Mouse (Mus musculus) kidney, adult 2 months (tissue): Measurements from ENCODE around the gene Ppp1r1b. TPM values are rescaled to one million over a fixed set of nuclear protein-coding genes. Genes with fewer than 3 reads are reported as not detected.

Experiments
- DNase-seq: peaks from one replicate; pipeline ENCODE4 v3.0.0; 2021
- H3K27ac ChIP-seq: fragments of 200-500 bp; 2 replicates; pipeline ENCODE4 v1.5.1; 2012; ENCODE audit warnings: low read depth, low read length, control low read depth, inconsistent platforms; ENCODE audit not compliant: insufficient read depth
- H3K27me3 ChIP-seq: fragments of 200-500 bp; replicated peaks from 2 replicates; pipeline ENCODE4 v1.6.1; 2012; ENCODE audit warnings: mild to moderate bottlenecking, moderate library complexity, low read length, inconsistent platforms; ENCODE audit not compliant: control insufficient read depth, insufficient read depth
- H3K36me3 ChIP-seq: fragments of 200-500 bp; 2 replicates; pipeline ENCODE4 v1.6.1; 2012; ENCODE audit warnings: mild to moderate bottlenecking, moderate library complexity, low read length, inconsistent platforms; ENCODE audit not compliant: control insufficient read depth, insufficient read depth
- H3K4me1 ChIP-seq: fragments of 200-500 bp; 2 replicates; pipeline ENCODE4 v1.6.1; 2011; ENCODE audit warnings: low read length; ENCODE audit not compliant: control insufficient read depth, insufficient read depth
- H3K4me3 ChIP-seq: fragments of 200-500 bp; 2 replicates; pipeline ENCODE4 v1.5.1; 2011; ENCODE audit warnings: mild to moderate bottlenecking, low read depth, low read length, control low read depth; ENCODE audit not compliant: insufficient read depth
- CTCF ChIP-seq: fragments of 200-500 bp; conservative IDR thresholded peaks from 2 replicates; pipeline ENCODE4 v1.5.1; 2011; ENCODE audit warnings: low read depth, mild to moderate bottlenecking, control low read depth, low read length, moderate library complexity, mixed read lengths; ENCODE audit not compliant: insufficient read depth, insufficient read length
- POLR2A ChIP-seq: fragments of 200-500 bp; IDR thresholded peaks from one replicate; pipeline ENCODE4 v1.6.1; 2011; ENCODE audit warnings: low read depth, low read length, control low read depth
- WGBS: fragments of 180-500 bp; shearing (Covaris S2); methylation state at CpG from one replicate; pipeline ENCODE4 v1.1.7; 2018; 5-methylcytosine and 5-hydroxymethylcytosine counted together
- polyA plus RNA-seq: library from polyadenylated mRNA; depleted of rRNA; stranded (reverse); fragments of >200 nt; gene quantifications from 2 replicates; pipeline ENCODE4 v1.2.3, GENCODE M21; 2012

The Ppp1r1b gene
- polyA plus RNA-seq, 1 experiment = 94.6 TPM

DNA sequence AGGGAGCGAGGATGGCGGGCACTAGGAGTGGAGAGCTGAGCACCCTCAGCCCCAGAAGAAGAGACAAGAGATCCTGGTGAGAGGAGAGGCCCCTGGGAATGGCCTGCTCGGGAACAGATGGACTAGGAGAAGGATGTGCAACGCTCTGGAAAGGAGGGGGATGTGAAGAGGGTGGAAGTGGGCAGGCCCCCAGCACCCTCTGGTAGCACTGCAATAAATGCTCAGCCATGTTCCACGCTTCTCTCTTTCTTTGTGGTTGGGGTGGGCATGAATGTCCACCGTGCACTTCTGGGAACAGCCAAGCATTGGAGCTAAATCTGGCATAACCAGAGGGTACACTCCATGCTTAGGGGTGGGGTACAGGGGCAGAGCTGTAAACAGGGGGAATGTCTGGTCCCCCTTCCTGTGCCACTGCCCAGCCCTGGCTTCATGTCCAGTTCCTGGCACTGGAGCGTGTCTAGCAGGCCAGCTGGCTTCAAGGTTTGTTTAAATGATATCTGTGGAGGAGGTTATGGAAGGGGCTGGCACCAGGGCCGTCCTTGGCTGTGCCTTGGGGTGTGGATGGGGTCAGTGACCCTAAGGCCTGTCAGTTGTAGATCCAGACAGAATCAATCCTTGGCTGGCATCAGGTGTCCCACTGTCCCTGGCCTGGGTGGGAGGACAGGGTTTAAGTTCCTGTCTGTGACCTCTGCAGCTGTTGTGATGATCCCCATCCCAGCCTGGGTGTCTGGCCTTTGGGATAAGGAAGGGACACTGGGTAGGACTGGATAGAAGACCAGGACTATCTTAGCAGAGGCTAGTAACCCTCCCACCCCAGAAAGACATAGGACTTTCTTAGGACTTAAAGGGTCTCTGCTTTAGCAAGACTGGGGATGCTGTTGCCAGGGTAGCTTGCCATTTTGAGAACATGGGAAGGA, 36.8 kb downstream of the Ppp1r1b start:
- TF ChIP-seq CTCF = no peak
- TF ChIP-seq POLR2A = no peak
- no peaks in the 10 kb centered on the region for H3K36me3 ChIP-seq
- 79% methylated on average over 8 of the region's 8 CpGs for WGBS
- DNase-seq = no peak
- H3K4me3 ChIP-seq = no peak overlapping the region
- H3K27ac ChIP-seq = no peak overlapping the region
- 0 out of 2 replicates have a peak, but pooled peaks cover under 1% of the 10 kb centered on the region for H3K4me1 ChIP-seq
- H3K27me3 ChIP-seq = no peaks in the 10 kb centered on the region

DNA sequence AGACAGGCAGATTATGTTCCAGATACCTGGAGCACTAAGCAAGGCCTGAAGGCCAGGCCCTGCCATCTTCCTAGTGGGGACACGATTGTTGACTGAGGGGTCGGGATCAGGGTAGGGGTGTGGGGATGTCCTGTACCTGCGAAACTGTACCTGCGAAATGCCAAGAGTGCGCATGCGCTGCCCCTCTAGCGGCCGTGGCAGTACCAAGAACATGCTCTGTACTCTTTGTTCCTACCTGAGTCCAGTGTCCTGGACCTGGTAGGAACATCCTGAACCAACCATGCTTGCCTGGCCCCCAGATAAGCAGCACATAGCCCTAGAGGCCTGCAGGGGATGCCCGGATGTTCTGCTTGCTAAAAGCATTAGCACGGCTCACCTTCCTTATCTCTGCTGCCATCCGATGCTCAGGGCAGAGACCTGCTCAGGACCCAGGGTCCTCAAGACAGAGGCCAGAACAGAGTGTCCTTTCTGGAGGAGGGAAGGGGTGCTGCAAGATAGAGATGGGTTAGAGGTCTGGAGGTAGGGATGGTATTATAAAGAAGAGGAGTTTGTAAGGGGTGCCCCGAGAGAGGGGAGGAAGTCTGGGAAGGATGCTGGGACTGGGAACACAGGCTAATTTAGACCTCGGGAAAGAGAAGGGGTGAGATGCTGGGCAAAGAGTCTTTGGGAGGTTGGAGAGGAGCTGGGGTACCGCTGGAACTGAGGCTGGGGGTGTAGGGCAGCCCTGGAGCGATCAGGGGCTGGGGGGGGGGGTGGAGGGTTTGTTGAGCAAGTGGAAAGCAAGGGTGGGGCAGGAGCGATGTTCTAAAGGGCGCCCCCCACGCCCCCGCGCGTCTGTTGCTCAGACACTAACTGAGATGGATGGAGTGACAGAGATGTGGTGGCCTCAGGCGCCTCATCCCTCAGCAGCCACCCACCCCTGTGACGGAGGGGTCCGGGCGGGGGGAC, 37.7 kb downstream of the Ppp1r1b start, which contains the start of gene Pnmt:
TSS of gene Pnmt (plus strand) at position 813 of the 948 bp plus-strand sequence.
- TF ChIP-seq POLR2A = no peak
- TF ChIP-seq CTCF = no peak
- no peaks in the 10 kb centered on the region for H3K27me3 ChIP-seq
- no peak for DNase-seq
- H3K27ac ChIP-seq = no peak within 1 kb of the TSS
- no peaks in the 10 kb centered on the region for H3K4me1 ChIP-seq
- 60% methylated on average over 25 of the region's 25 CpGs for WGBS
- H3K4me3 ChIP-seq = no peak within 1 kb of the TSS
- H3K36me3 ChIP-seq = no peaks in the 10 kb centered on the region

DNA sequence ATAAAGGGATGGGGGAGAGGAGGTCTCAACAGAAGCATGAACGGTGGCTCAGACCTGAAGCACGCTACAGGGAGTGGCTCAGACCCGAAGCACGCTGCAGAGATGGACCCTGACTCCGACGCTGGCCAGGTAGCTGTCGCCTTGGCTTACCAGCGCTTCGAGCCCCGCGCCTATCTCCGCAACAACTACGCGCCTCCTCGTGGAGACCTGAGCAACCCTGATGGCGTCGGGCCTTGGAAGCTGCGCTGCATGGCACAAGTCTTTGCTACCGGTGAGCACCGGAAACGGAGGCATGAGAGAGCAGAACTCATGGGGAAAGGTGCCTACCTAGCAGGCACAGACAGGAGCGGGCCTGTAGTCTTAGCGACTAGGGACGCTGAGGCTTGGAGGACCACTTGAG, 38.4 kb downstream of the Ppp1r1b start:
- no peak for DNase-seq
- H3K27ac ChIP-seq = no peak overlapping the region
- no peaks in the 10 kb centered on the region for H3K4me1 ChIP-seq
- no peak overlapping the region for H3K4me3 ChIP-seq
- TF ChIP-seq POLR2A (no peak), CTCF (no peak)
- no peaks in the 10 kb centered on the region for H3K27me3 ChIP-seq
- no peaks in the 10 kb centered on the region for H3K36me3 ChIP-seq
- 28% methylated on average over 24 of the region's 24 CpGs for WGBS

DNA sequence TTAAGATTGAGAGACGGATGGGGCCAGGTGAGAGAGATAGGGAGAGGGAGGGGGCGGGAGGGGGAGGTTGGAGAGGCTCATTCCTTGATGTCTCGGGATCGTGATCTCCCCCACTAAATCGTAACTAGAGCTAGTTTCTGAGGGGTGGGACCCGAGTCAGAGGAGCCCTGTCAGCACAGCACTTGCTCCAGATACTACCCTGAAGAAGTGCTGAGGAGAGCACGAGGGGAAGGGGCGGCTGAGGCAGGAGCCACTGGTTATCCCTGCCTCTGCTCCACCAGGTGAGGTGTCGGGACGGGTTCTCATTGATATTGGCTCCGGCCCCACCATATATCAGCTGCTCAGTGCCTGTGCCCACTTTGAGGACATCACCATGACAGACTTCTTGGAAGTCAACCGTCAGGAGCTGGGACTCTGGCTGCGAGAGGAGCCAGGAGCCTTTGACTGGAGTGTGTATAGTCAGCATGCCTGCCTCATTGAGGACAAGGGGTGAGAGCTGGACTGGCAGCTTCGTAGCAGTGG, 38.9 kb downstream of the Ppp1r1b start:
- Histone ChIP-seq H3K36me3 (no peaks in the 10 kb centered on the region), H3K4me3 (no peak overlapping the region), H3K4me1 (no peaks in the 10 kb centered on the region), H3K27ac (no peak overlapping the region), H3K27me3 (no peaks in the 10 kb centered on the region)
- DNase-seq = no peak
- WGBS = 45% methylated on average over 14 of the region's 14 CpGs
- TF ChIP-seq POLR2A (no peak), CTCF (no peak)

DNA sequence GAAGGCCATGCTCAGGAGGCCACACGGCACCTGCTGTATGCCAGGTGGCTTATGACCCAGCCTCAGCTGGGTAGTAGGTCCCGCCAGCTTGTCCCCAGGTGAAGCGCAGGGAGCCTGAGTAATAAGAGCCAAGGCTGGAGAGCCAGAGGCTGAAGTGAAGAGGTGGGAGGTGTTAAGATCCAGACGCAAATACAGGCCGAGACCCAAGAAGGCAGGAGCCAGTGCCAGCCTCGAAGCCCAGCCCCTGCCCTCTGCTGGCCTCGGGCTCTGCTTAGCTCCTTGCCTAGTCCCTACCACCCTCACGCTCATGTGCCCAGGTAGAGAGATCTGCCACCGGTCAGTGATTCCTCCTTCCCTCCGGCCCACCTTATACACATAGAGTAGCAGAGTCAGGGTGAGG, 40.1 kb downstream of the Ppp1r1b start:
- no peaks in the 10 kb centered on the region for H3K36me3 ChIP-seq
- TF ChIP-seq POLR2A (no peak), CTCF (no peak)
- H3K4me1 ChIP-seq = no peaks in the 10 kb centered on the region
- no peak overlapping the region for H3K4me3 ChIP-seq
- DNase-seq = peak; percentile 41
- peak overlapping the region; percentile 19; the same call in 1 of the 2 replicates for H3K27ac ChIP-seq
- H3K27me3 ChIP-seq = no peaks in the 10 kb centered on the region
- WGBS = 43% methylated on average over 10 of the region's 10 CpGs

DNA sequence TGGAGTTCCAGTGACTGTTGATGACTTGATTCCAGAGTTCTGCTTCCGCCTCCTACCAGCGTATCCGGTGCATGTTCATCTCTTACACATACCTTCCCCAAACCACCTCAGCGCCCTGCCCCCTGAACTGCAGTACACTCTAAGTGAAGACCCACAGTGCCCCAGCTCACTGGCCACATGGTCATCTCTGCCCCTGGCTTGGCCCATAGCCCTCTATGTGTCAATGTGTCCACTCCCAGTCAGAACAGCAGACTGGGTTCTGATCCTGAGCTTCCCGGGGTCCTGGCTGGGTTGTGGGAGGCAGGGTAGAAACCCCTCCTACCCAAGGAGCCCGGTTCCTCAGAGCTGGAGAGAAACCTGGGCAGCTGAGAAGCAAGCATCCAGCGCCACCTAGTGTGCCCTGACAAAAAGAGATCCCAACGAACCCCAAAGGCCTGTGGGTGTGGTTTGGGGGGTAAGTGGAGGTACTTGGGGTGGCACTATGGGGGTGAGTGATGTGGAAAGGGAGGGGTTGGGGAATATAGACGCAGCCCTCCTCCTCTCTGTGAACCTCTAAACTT, 41.1 kb downstream of the Ppp1r1b start:
- 19% methylated on average over 9 of the region's 9 CpGs for WGBS
- Histone ChIP-seq H3K4me1 (peaks cover 5% of the 10 kb centered on the region), H3K4me3 (no peak overlapping the region), H3K36me3 (no peaks in the 10 kb centered on the region), H3K27me3 (no peaks in the 10 kb centered on the region), H3K27ac (no peak overlapping the region; the same call in 1 of the 2 replicates)
- peak; percentile 70 for DNase-seq
- TF ChIP-seq POLR2A (no peak), CTCF (peak; percentile 63)
